Mouse (Mus musculus) intestine, embryonic 15.5 days (tissue): ENCODE measurements around the gene Sgpp1. TPM values are rescaled to one million over a fixed set of nuclear protein-coding genes. Genes with fewer than 3 reads are reported as not detected.

Source experiments
- ATAC-seq: fragments of 200-750 bp; cut with Nextera tagmentation; 2 replicates; pipeline ENCODE4 v1.8.0; 2017; ENCODE audit warnings: moderate TSS enrichment, moderate library complexity
- H3K27ac ChIP-seq: fragments of 300-500 bp; sonication (generic); 2 replicates; pipeline ENCODE4 v1.5.1; 2015; ENCODE audit warnings: mild to moderate bottlenecking, inconsistent platforms
- H3K27me3 ChIP-seq: fragments of 300-500 bp; sonication (generic); replicated peaks from 2 replicates; pipeline ENCODE4 v1.6.1; 2015; ENCODE audit warnings: inconsistent platforms
- H3K36me3 ChIP-seq: fragments of 300-500 bp; sonication (generic); 2 replicates; pipeline ENCODE4 v1.6.1; 2015; ENCODE audit warnings: inconsistent platforms
- H3K4me1 ChIP-seq: fragments of 300-500 bp; sonication (generic); replicated peaks from 2 replicates; pipeline ENCODE4 v1.6.1; 2015; ENCODE audit warnings: inconsistent platforms
- H3K4me2 ChIP-seq: fragments of 300-500 bp; sonication (generic); replicated peaks from 2 replicates; pipeline ENCODE4 v1.6.1; 2015; ENCODE audit warnings: mild to moderate bottlenecking, inconsistent platforms
- H3K4me3 ChIP-seq: fragments of 300-500 bp; sonication (generic); replicated peaks from 2 replicates; pipeline ENCODE4 v1.5.1; 2015; ENCODE audit warnings: inconsistent platforms
- H3K9ac ChIP-seq: fragments of 300-500 bp; sonication (generic); 2 replicates; pipeline ENCODE4 v1.6.1; 2015; ENCODE audit warnings: inconsistent platforms
- H3K9me3 ChIP-seq: fragments of 300-500 bp; sonication (generic); 2 replicates; pipeline ENCODE4 v1.6.1; 2016; ENCODE audit warnings: inconsistent platforms
- WGBS: fragments of 180-500 bp; shearing (Covaris S2); methylation state at CpG from one replicate; pipeline ENCODE4 v1.1.7; 2015; 5-methylcytosine and 5-hydroxymethylcytosine counted together
- polyA plus RNA-seq: library from polyadenylated mRNA; unstranded; fragments of >200 nt; fragmentation: Nextera tagmentation; extraction: Ambion mirVana; gene quantifications from 2 replicates; pipeline ENCODE4 v1.2.1, GENCODE M21; 2015

Sgpp1 gene
- polyA plus RNA-seq, 1 experiment from 2014 or later, result 16.2 TPM

DNA sequence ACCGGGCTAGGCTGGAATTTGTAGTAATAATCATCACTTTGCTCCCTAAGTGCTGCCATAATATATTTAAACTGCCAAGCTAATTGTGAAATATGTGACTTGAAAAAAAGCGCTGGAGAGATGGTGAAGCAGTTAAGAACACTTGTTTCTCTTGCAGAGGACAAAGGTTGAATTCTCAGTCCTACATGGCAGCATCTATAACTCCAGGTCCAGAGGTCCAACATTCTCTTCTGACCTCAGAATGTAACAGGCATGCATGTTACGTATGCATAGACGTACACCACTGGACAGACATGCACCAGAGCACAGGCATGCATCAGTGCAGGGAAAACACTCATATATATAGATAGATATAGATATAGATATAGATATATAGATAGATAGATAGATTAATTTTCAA is 57.1 kb downstream of the Sgpp1 start:
- 79% methylated on average over 4 of the region's 4 CpGs for WGBS
- Histone ChIP-seq H3K9ac (no peak overlapping the region), H3K27me3 (no peaks in the 10 kb centered on the region), H3K4me3 (no peak overlapping the region), H3K9me3 (no peaks in the 10 kb centered on the region), H3K36me3 (no peaks in the 10 kb centered on the region), H3K4me2 (no peak overlapping the region), H3K27ac (no peak overlapping the region), H3K4me1 (no peaks in the 10 kb centered on the region)
- peak; percentile 62; the same call in 1 of the 2 replicates for ATAC-seq

GRCm38 (mm10) chr12:75672630-75673029 is 62.9 kb downstream of the Sgpp1 start:
- 94% methylated on average over 4 of the region's 4 CpGs for WGBS
- no peak overlapping the region for H3K27ac ChIP-seq
- no peaks in the 10 kb centered on the region for H3K27me3 ChIP-seq

GRCm38 (mm10) chr12:75671759-75672315 is 63.7 kb downstream of the Sgpp1 start:
- Histone ChIP-seq H3K4me3 (no peak overlapping the region), H3K27ac (no peak overlapping the region), H3K27me3 (no peaks in the 10 kb centered on the region), H3K9me3 (no peaks in the 10 kb centered on the region), H3K4me2 (no peak overlapping the region), H3K4me1 (0 out of 2 replicates have a peak, but pooled peaks cover 5% of the 10 kb centered on the region), H3K36me3 (no peaks in the 10 kb centered on the region), H3K9ac (no peak overlapping the region)
- WGBS, result 78% methylated on average over 3 of the region's 3 CpGs
- ATAC-seq, result no peak

More at GRCm38 (mm10) chr12:75672630-75673029, 62.9 kb downstream of the Sgpp1 start:
- ATAC-seq, result no peak
- Histone ChIP-seq H3K9ac (no peak overlapping the region), H3K9me3 (no peaks in the 10 kb centered on the region), H3K4me1 (0 out of 2 replicates have a peak, but pooled peaks cover 5% of the 10 kb centered on the region), H3K36me3 (no peaks in the 10 kb centered on the region), H3K4me2 (no peak overlapping the region), H3K4me3 (no peak overlapping the region)

DNA sequence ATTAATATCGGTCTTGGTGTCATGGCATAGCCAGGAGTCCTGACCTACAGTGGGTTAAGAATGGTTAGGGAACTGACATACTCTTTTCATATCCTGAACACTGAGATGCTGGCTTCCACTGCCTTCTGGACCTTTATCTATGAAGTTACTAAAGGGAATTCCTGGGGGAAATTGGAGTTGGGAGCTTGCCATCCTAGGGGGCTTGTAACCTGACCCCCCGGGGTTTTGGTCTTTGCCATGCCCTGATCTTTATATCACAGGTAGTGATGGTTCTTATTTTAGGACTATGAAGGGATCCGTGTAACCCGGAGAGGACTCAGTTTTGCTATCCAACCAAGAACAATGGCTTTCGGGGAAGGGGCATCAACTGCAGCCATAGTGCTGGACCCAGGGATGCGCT is 64.9 kb downstream of the Sgpp1 start:
- Histone ChIP-seq H3K27me3 (no peaks in the 10 kb centered on the region), H3K9ac (peak overlapping the region; percentile 61), H3K9me3 (no peaks in the 10 kb centered on the region), H3K4me1 (0 out of 2 replicates have a peak, but pooled peaks cover 5% of the 10 kb centered on the region), H3K27ac (no peak overlapping the region), H3K4me3 (peak overlapping the region; percentile 75), H3K36me3 (no peaks in the 10 kb centered on the region), H3K4me2 (peak overlapping the region; percentile 70)
- WGBS, result 86% methylated on average over 6 of the region's 6 CpGs
- ATAC-seq, result no peak

- WGBS, result under 1% methylated on average over 55 of the region's 55 CpGs
- Histone ChIP-seq H3K27me3 (no peaks in the 10 kb centered on the region), H3K9me3 (no peaks in the 10 kb centered on the region), H3K27ac (peak within 1 kb of the TSS; percentile 91), H3K9ac (peak within 1 kb of the TSS; percentile 83), H3K4me1 (0 out of 2 replicates have a peak, but pooled peaks cover 5% of the 10 kb centered on the region), H3K4me3 (peak within 1 kb of the TSS; percentile 75), H3K4me2 (peak within 1 kb of the TSS; percentile 79), H3K36me3 (no peaks in the 10 kb centered on the region)
- peak; percentile 99 for ATAC-seq
These were observed 66.0 kb downstream of the Sgpp1 start, which contains the start of gene Wdr89 for GRCm38 (mm10) chr12:75669258-75670106. Gene Wdr89 (minus strand): TSS chr12:75669537.

GRCm38 (mm10) chr12:75668916-75669257 is 66.6 kb downstream of the Sgpp1 start:
- Histone ChIP-seq H3K27me3 (no peaks in the 10 kb centered on the region), H3K36me3 (no peaks in the 10 kb centered on the region), H3K4me1 (0 out of 2 replicates have a peak, but pooled peaks cover 5% of the 10 kb centered on the region), H3K27ac (peak overlapping the region; percentile 91), H3K4me3 (peak overlapping the region; percentile 75), H3K9ac (peak overlapping the region; percentile 83), H3K9me3 (no peaks in the 10 kb centered on the region), H3K4me2 (peak overlapping the region; percentile 79)
- under 1% methylated on average over 9 of the region's 9 CpGs for WGBS
- ATAC-seq, result peak; percentile 52; the same call in 1 of the 2 replicates

DNA sequence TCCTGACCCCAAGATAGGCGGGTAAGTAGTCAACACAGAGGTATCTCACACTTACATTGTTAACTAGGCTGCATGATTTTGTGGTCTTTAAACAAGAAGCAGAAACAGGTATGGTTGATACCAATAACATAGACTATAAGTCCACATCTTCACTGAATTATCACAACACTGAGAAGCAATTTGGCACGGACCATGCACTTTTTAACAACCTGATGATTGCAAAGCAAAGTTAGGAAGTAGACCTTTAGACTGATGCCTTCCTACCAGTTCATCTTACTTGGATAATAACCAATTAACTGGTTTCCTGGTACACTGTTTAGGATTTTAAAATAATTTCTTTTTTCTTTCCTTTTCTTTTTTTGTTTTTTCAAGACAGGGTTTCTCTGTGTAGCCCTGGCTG is 67.3 kb downstream of the Sgpp1 start:
- H3K4me1 ChIP-seq, result 0 out of 2 replicates have a peak, but pooled peaks cover 5% of the 10 kb centered on the region
- H3K9me3 ChIP-seq, result no peaks in the 10 kb centered on the region
- no peaks in the 10 kb centered on the region for H3K27me3 ChIP-seq
- H3K9ac ChIP-seq, result no peak overlapping the region
- no peak for ATAC-seq
- no peak overlapping the region for H3K27ac ChIP-seq
- no peaks in the 10 kb centered on the region for H3K36me3 ChIP-seq
- 89% methylated on average over 2 of the region's 2 CpGs for WGBS
- peak overlapping the region; percentile 79; the same call in 1 of the 2 replicates for H3K4me2 ChIP-seq
- no peak overlapping the region for H3K4me3 ChIP-seq

DNA sequence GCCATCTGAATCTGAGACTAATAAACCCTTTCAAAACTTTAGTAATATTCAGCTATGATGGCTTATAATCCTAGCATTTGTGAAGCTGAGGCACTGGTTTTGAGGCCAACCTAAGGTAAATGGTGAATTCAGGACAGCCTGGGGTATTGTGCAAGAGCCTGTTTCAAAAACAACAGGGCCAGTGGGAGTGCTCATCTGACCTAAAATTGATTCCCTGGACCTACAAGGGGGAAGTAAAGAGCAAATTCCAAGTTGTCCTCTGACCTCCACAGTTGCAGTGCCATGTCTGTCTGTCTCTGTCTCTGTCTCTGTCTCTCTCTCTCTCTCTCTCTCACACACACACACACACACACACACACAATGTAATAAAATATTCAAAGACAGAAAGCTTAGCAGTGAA is 68.6 kb downstream of the Sgpp1 start:
- H3K27ac ChIP-seq, result no peak overlapping the region
- no peaks in the 10 kb centered on the region for H3K36me3 ChIP-seq
- H3K9ac ChIP-seq, result no peak overlapping the region
- H3K9me3 ChIP-seq, result no peaks in the 10 kb centered on the region
- ATAC-seq, result no peak
- H3K4me2 ChIP-seq, result no peak overlapping the region
- H3K27me3 ChIP-seq, result no peaks in the 10 kb centered on the region
- H3K4me1 ChIP-seq, result 0 out of 2 replicates have a peak, but pooled peaks cover 5% of the 10 kb centered on the region
- no peak overlapping the region for H3K4me3 ChIP-seq

GRCm38 (mm10) chr12:75664516-75664810 is 71.1 kb downstream of the Sgpp1 start:
- WGBS, result 41% methylated on average over 6 of the region's 6 CpGs
- Histone ChIP-seq H3K4me2 (no peak overlapping the region), H3K9me3 (no peaks in the 10 kb centered on the region), H3K27ac (no peak overlapping the region), H3K4me1 (no peaks in the 10 kb centered on the region), H3K9ac (no peak overlapping the region), H3K4me3 (no peak overlapping the region), H3K27me3 (no peaks in the 10 kb centered on the region), H3K36me3 (no peaks in the 10 kb centered on the region)
- ATAC-seq, result no peak

Other genes starting within 250 kb of the Sgpp1 start
- 9.3 and 11.8 TPM in 2 replicates for gene Ppp2r5e, start 139.5 kb downstream of the Sgpp1 start, polyA plus RNA-seq
- 11.0 and 12.6 TPM in 2 replicates for gene Wdr89, start 66.2 kb downstream of the Sgpp1 start, polyA plus RNA-seq
- gene Syne2, start 82.4 kb upstream of the Sgpp1 start, polyA plus RNA-seq, result 35.7 and 37.6 TPM in 2 replicates